Mouse (Mus musculus) liver, embryonic 14.5 days (tissue): ENCODE measurements around the gene Snrpg. TPM values are rescaled to one million over a fixed set of nuclear protein-coding genes. Genes with fewer than 3 reads are reported as not detected.
A peak's percentile ranks its signal among the peaks of the same experiment; 100 is the strongest.

Experiments
- ATAC-seq: fragments of 200-750 bp; cut with Nextera tagmentation; 2 replicates; pipeline ENCODE4 v1.8.0; 2017; ENCODE audit warnings: moderate number of reproducible peaks, mild to moderate bottlenecking, moderate library complexity; ENCODE audit not compliant: insufficient read depth
- DNase-seq, 3 experiments: peaks; one replicate each; pipeline ENCODE4 v3.0.0-alpha.2; 2012 to 2013; ENCODE audit warnings: low read depth in 3 of 3, low spot score in 3 of 3
- H3K27ac ChIP-seq: fragments of 300-500 bp; sonication (generic); 2 replicates; pipeline ENCODE4 v1.5.1; 2014; ENCODE audit warnings: moderate library complexity, mild to moderate bottlenecking, control low read depth, inconsistent platforms
- H3K27me3 ChIP-seq: fragments of 300-500 bp; sonication (generic); 2 replicates; pipeline ENCODE4 v1.6.1; 2014; ENCODE audit warnings: mild to moderate bottlenecking, low read length, moderate library complexity; ENCODE audit not compliant: control insufficient read depth, insufficient read depth
- H3K36me3 ChIP-seq: fragments of 300-500 bp; sonication (generic); replicated peaks from 2 replicates; pipeline ENCODE4 v1.6.1; 2014; ENCODE audit warnings: low read depth; ENCODE audit not compliant: control insufficient read depth, insufficient read depth
- H3K4me1 ChIP-seq, 2 experiments: fragments of 200-500 bp in 1 of 2; fragments of 300-500 bp in 1 of 2; sonication (generic) in 1 of 2; replicated peaks; 2 replicates each; pipeline ENCODE4 v1.6.1; 2012 to 2014; ENCODE audit warnings: antibody characterized with exemption in 1 of 2, inconsistent platforms in 1 of 2, low read length in 1 of 2; ENCODE audit not compliant: control insufficient read depth in 2 of 2, insufficient read depth in 2 of 2
- H3K4me2 ChIP-seq: fragments of 300-500 bp; sonication (generic); 2 replicates; pipeline ENCODE4 v1.6.1; 2014; ENCODE audit warnings: low read depth, mild to moderate bottlenecking, control low read depth, moderate library complexity
- H3K4me3 ChIP-seq, 2 experiments: fragments of 200-500 bp in 1 of 2; fragments of 300-500 bp in 1 of 2; sonication (generic) in 1 of 2; 2 replicates each; pipeline ENCODE4 v1.5.1; 2012 to 2014; ENCODE audit warnings: low read depth in 2 of 2, low read length in 2 of 2, mild to moderate bottlenecking in 2 of 2, control low read depth in 1 of 2, inconsistent platforms in 1 of 2, moderate library complexity in 1 of 2; ENCODE audit not compliant: insufficient read depth in 1 of 2
- H3K9ac ChIP-seq: fragments of 300-500 bp; sonication (generic); replicated peaks from 2 replicates; pipeline ENCODE4 v1.6.1; 2014; ENCODE audit warnings: mild to moderate bottlenecking, control low read depth, moderate library complexity
- H3K9me3 ChIP-seq: fragments of 300-500 bp; sonication (generic); 2 replicates; pipeline ENCODE4 v1.6.1; 2016; ENCODE audit warnings: low read length, mixed read lengths; ENCODE audit not compliant: control insufficient read depth
- CTCF ChIP-seq: IDR thresholded peaks from 2 replicates; pipeline ENCODE4 v1.5.1; 2016; ENCODE audit warnings: antibody characterized with exemption, low read depth, control low read depth
- EP300 ChIP-seq: IDR thresholded peaks from 2 replicates; pipeline ENCODE4 v1.6.1; 2016; ENCODE audit warnings: antibody characterized with exemption, low read depth
- WGBS: fragments of 180-500 bp; shearing (Covaris S2); extraction: QIAGEN DNeasy Blood & Tissue Kit; methylation state at CpG from one replicate; pipeline ENCODE4 v1.1.7; 2014; ENCODE audit not compliant: insufficient replicate concordance; 5-methylcytosine and 5-hydroxymethylcytosine counted together
- polyA plus RNA-seq, 2 experiments: library from polyadenylated mRNA; depleted of rRNA in 1 of 2; stranded (reverse) in 1 of 2; unstranded in 1 of 2; fragments of >200 nt; fragmentation: Nextera tagmentation in 1 of 2; extraction: Ambion mirVana in 1 of 2; gene quantifications; 2 replicates each; pipeline versions ENCODE4 v1.2.1 to v1.2.3; 2012 to 2014

The Snrpg gene
- polyA plus RNA-seq, 2 experiments: 135 to 440 TPM

GRCm38 (mm10) chr6:86396581-86397256, 25.6 kb downstream of the Snrpg start, which contains the start of gene Pcyox1:
Gene Pcyox1 (minus strand): TSS chr6:86397154.
- Histone ChIP-seq H3K9ac (peak within 1 kb of the TSS; percentile 69), H3K4me3 (peak within 1 kb of the TSS; percentile 67 to 86), H3K4me2 (peak within 1 kb of the TSS; percentile 68), H3K36me3 (peaks cover 6% of the 10 kb centered on the region), H3K9me3 (no peaks in the 10 kb centered on the region), H3K27ac (no peak within 1 kb of the TSS), H3K27me3 (no peaks in the 10 kb centered on the region; the same call in 1 of the 2 replicates), H3K4me1 (peaks cover 11 to 20% of the 10 kb centered on the region in 2 experiments; a peak in 3 of 4 replicates)
- no peak for TF ChIP-seq EP300
- no peak for TF ChIP-seq CTCF
- under 1% methylated on average over 48 of the region's 51 CpGs for WGBS
- ATAC-seq (peak; percentile 90), DNase-seq (peak; percentile 66 to 72 (median 69))

- H3K9me3 ChIP-seq: no peaks in the 10 kb centered on the region
- peak overlapping the region; percentile 67 to 86 for H3K4me3 ChIP-seq
- H3K9ac ChIP-seq: peak overlapping the region; percentile 14; the same call in 1 of the 2 replicates
- H3K4me2 ChIP-seq: peak overlapping the region; percentile 68
- H3K27ac ChIP-seq: no peak overlapping the region
- DNase-seq: no peak
- H3K36me3 ChIP-seq: peaks cover 2% of the 10 kb centered on the region
- no peak for ATAC-seq
- peaks cover 11 to 20% of the 10 kb centered on the region in 2 experiments; a peak in 3 of 4 replicates for H3K4me1 ChIP-seq
- TF ChIP-seq CTCF (no peak), EP300 (no peak)
- 3% methylated on average over 14 of the region's 14 CpGs for WGBS
- H3K27me3 ChIP-seq: no peaks in the 10 kb centered on the region; the same call in 1 of the 2 replicates
Observed at GRCm38 (mm10) chr6:86397257-86397980, 26.3 kb downstream of the Snrpg start.

- no peak overlapping the region for H3K9ac ChIP-seq
- H3K9me3 ChIP-seq: no peaks in the 10 kb centered on the region
- TF ChIP-seq EP300 (no peak), CTCF (no peak)
- 74% methylated on average over 2 of the region's 2 CpGs for WGBS
- peaks cover 15 to 20% of the 10 kb centered on the region in 2 experiments; a peak in 3 of 4 replicates for H3K4me1 ChIP-seq
- no peak overlapping the region for H3K27ac ChIP-seq
- H3K27me3 ChIP-seq: no peaks in the 10 kb centered on the region; the same call in 1 of the 2 replicates
- H3K4me3 ChIP-seq: no peak overlapping the region
- H3K4me2 ChIP-seq: no peak overlapping the region
- no peaks in the 10 kb centered on the region for H3K36me3 ChIP-seq
- DNase-seq (no peak), ATAC-seq (no peak)
Observed at GRCm38 (mm10) chr6:86398986-86399385, 27.9 kb downstream of the Snrpg start.

- no peak overlapping the region for H3K4me3 ChIP-seq
- H3K27me3 ChIP-seq: no peaks in the 10 kb centered on the region; the same call in 1 of the 2 replicates
- H3K9me3 ChIP-seq: no peaks in the 10 kb centered on the region
- ATAC-seq (no peak), DNase-seq (no peak)
- H3K4me1 ChIP-seq: peaks cover 16 to 20% of the 10 kb centered on the region in 2 experiments
- no peak overlapping the region for H3K27ac ChIP-seq
- no peak overlapping the region for H3K4me2 ChIP-seq
- H3K36me3 ChIP-seq: no peaks in the 10 kb centered on the region
- no peak overlapping the region for H3K9ac ChIP-seq
- TF ChIP-seq CTCF (no peak), EP300 (no peak)
- WGBS: 48% methylated on average over 2 of the region's 2 CpGs
Observed at GRCm38 (mm10) chr6:86399995-86400394, 28.9 kb downstream of the Snrpg start.

- Histone ChIP-seq H3K27me3 (no peaks in the 10 kb centered on the region; the same call in 1 of the 2 replicates), H3K27ac (no peak overlapping the region), H3K4me3 (peak overlapping the region; percentile 13 to 24; a peak in 3 of 4 replicates), H3K36me3 (no peaks in the 10 kb centered on the region), H3K9me3 (no peaks in the 10 kb centered on the region), H3K9ac (no peak overlapping the region), H3K4me1 (peaks cover 14 to 23% of the 10 kb centered on the region in 2 experiments), H3K4me2 (peak overlapping the region; percentile 53)
- TF ChIP-seq EP300 (no peak), CTCF (peak; percentile 81)
- 5% methylated on average over 9 of the region's 9 CpGs for WGBS
- DNase-seq: peak; percentile 58 to 68 (median 68)
- ATAC-seq: 0 out of 2 replicates have a peak, but pooled peaks have one; percentile 17
Observed at GRCm38 (mm10) chr6:86400972-86401371, 29.9 kb downstream of the Snrpg start.
